Mouse (Mus musculus) megakaryocyte, adult 5-6 weeks (primary cell): ENCODE data around the gene Ppp2r1b. TPM values are rescaled to one million over a fixed set of nuclear protein-coding genes. Genes with fewer than 3 reads are reported as not detected.
A peak's percentile ranks its signal among the peaks of the same experiment; 100 is the strongest.

Experiments used
- ATAC-seq: 2 replicates; pipeline ENCODE4 v1.8.0; 2016; ENCODE audit warnings: mild to moderate bottlenecking, inconsistent platforms; ENCODE audit not compliant: poor library complexity, severe bottlenecking
- total RNA-seq, 2 experiments: library from RNA; stranded (forward) in 1 of 2; stranded (reverse) in 1 of 2; fragments of 153-499, 151-499 nt in 1 of 2; fragments of 221-1000, 200-1000 nt in 1 of 2; gene quantifications; 2 replicates each; pipeline versions ENCODE4 v1.2.3 to v1.2.4; 2015 to 2017

Ppp2r1b gene
- total RNA-seq, 2 experiments from 2014 or later: 17.8 to 24.0 TPM

GRCm38 (mm10) chr9:50904196-50904847, 59.2 kb downstream of the Ppp2r1b start:
- ATAC-seq: no peak

GRCm38 (mm10) chr9:50905321-50905720, 60.2 kb downstream of the Ppp2r1b start:
- peak; percentile 58; the same call in 1 of the 2 replicates for ATAC-seq

GRCm38 (mm10) chr9:50911861-50912515, 66.9 kb downstream of the Ppp2r1b start:
- ATAC-seq: no peak

- no peak for ATAC-seq
Measured at GRCm38 (mm10) chr9:50918131-50918530, 73.0 kb downstream of the Ppp2r1b start.

- no peak for ATAC-seq
Measured at GRCm38 (mm10) chr9:50919554-50919953, 74.5 kb downstream of the Ppp2r1b start.

GRCm38 (mm10) chr9:50920933-50921895, 76.1 kb downstream of the Ppp2r1b start:
- no peak for ATAC-seq

- ATAC-seq: no peak
Measured at GRCm38 (mm10) chr9:50922363-50923153, 77.5 kb downstream of the Ppp2r1b start.

GRCm38 (mm10) chr9:50924454-50924853, 79.4 kb downstream of the Ppp2r1b start:
- ATAC-seq: no peak

- no peak for ATAC-seq
Measured at GRCm38 (mm10) chr9:50925801-50926200, 80.7 kb downstream of the Ppp2r1b start.

- ATAC-seq: no peak
Measured at GRCm38 (mm10) chr9:50929986-50930385, 84.9 kb downstream of the Ppp2r1b start.

GRCm38 (mm10) chr9:50941804-50942401, 96.8 kb downstream of the Ppp2r1b start:
- ATAC-seq: no peak

- ATAC-seq: no peak
Measured at GRCm38 (mm10) chr9:50942711-50943110, 97.6 kb downstream of the Ppp2r1b start.

Other genes starting within 250 kb of the Ppp2r1b start
- gene Sdhd, start 241.5 kb upstream of the Ppp2r1b start, total RNA-seq (2015): 165 and 185 TPM in 2 replicates
- 130 and 132 TPM in 2 replicates for gene Sdhd, start 241.5 kb upstream of the Ppp2r1b start, total RNA-seq (2017)
- 78.7 and 89.2 TPM in 2 replicates for gene Timm8b, start 241.4 kb upstream of the Ppp2r1b start, total RNA-seq (2015)
- gene Timm8b, start 241.4 kb upstream of the Ppp2r1b start, total RNA-seq (2017): 163 and 189 TPM in 2 replicates
- 0.48 TPM in 1 of 2 replicates, not detected in the other for gene Pih1d2, start 228.0 kb upstream of the Ppp2r1b start, total RNA-seq (2015)
- gene Pih1d2, start 228.0 kb upstream of the Ppp2r1b start, total RNA-seq (2017): 0.40 TPM in 1 of 2 replicates, not detected in the other
- 19.6 and 26.2 TPM in 2 replicates for gene Nkapd1, start 227.8 kb upstream of the Ppp2r1b start, total RNA-seq (2015)
- 22.4 and 25.3 TPM in 2 replicates for gene Nkapd1, start 227.8 kb upstream of the Ppp2r1b start, total RNA-seq (2017)
- gene Dlat, start 185.5 kb upstream of the Ppp2r1b start, total RNA-seq (2015): 27.6 and 28.5 TPM in 2 replicates
- gene Dlat, start 185.5 kb upstream of the Ppp2r1b start, total RNA-seq (2017): 21.7 and 34.4 TPM in 2 replicates
- gene Dixdc1, start 105.8 kb upstream of the Ppp2r1b start, total RNA-seq (2015): not detected in 2 replicates
- not detected in 2 replicates for gene Dixdc1, start 105.8 kb upstream of the Ppp2r1b start, total RNA-seq (2017)
- not detected in 2 replicates for gene 2310030G06Rik, start 98.8 kb upstream of the Ppp2r1b start, total RNA-seq (2015)
- not detected in 2 replicates for gene 2310030G06Rik, start 98.8 kb upstream of the Ppp2r1b start, total RNA-seq (2017)
- 1.8 and 3.9 TPM in 2 replicates for gene Cryab, start 94.0 kb upstream of the Ppp2r1b start, total RNA-seq (2015)
- gene Cryab, start 94.0 kb upstream of the Ppp2r1b start, total RNA-seq (2017): 0.62 and 3.1 TPM in 2 replicates
- not detected in 2 replicates for gene Hspb2, start 92.9 kb upstream of the Ppp2r1b start, total RNA-seq (2015)
- not detected in 2 replicates for gene Hspb2, start 92.9 kb upstream of the Ppp2r1b start, total RNA-seq (2017)
- 5.8 and 6.4 TPM in 2 replicates for gene Fdxacb1, start 77.1 kb upstream of the Ppp2r1b start, total RNA-seq (2015)
- gene Fdxacb1, start 77.1 kb upstream of the Ppp2r1b start, total RNA-seq (2017): 4.7 and 4.8 TPM in 2 replicates
- gene Alg9, start 70.3 kb upstream of the Ppp2r1b start, total RNA-seq (2015): 13.1 and 14.3 TPM in 2 replicates
- 13.4 and 15.1 TPM in 2 replicates for gene Alg9, start 70.3 kb upstream of the Ppp2r1b start, total RNA-seq (2017)
- gene 1110032A03Rik, start 69.8 kb upstream of the Ppp2r1b start, total RNA-seq (2015): 14.7 and 15.1 TPM in 2 replicates
- 10.6 and 14.2 TPM in 2 replicates for gene 1110032A03Rik, start 69.8 kb upstream of the Ppp2r1b start, total RNA-seq (2017)
- 26.8 and 30.9 TPM in 2 replicates for gene Sik2, start 163.8 kb downstream of the Ppp2r1b start, total RNA-seq (2015)
- gene Sik2, start 163.8 kb downstream of the Ppp2r1b start, total RNA-seq (2017): 15.6 and 20.2 TPM in 2 replicates
- not detected in 2 replicates for gene Btg4, start 215.6 kb downstream of the Ppp2r1b start, total RNA-seq (2015)
- gene Btg4, start 215.6 kb downstream of the Ppp2r1b start, total RNA-seq (2017): not detected in 2 replicates
- 5.9 and 8.1 TPM in 2 replicates for gene Layn, start 231.8 kb downstream of the Ppp2r1b start, total RNA-seq (2015)
- gene Layn, start 231.8 kb downstream of the Ppp2r1b start, total RNA-seq (2017): 16.3 and 20.6 TPM in 2 replicates